Mouse (Mus musculus): Measurements from ENCODE around the gene Fam83b. TPM values are rescaled to one million over a fixed set of nuclear protein-coding genes. Genes with fewer than 3 reads are reported as not detected.

Gene Fam83b
- total and polyA plus RNA-seq, 3 experiments, result 0.08 to 0.41 (median 0.40) TPM

GRCm38 (mm10) chr9:76593841-76594240, 26.9 kb upstream of the Fam83b start:
- in situ Hi-C loops (cut with MboI; ENCODE audit: low pct_ligation_motif_present, low pct_unique_long_range_greater_than_20kb, low sequenced_read_pairs), result no loop called here
- no peak for DNase-seq (ENCODE audit: extremely low read depth)
- H3K27ac ChIP-seq (ENCODE audit: insufficient read depth, low read depth), result no peak overlapping the region
- no peaks in the 10 kb centered on the region for H3K27me3 ChIP-seq (replicated peaks)
- no peaks in the 10 kb centered on the region for H3K79me2 ChIP-seq (replicated peaks; ENCODE audit: control insufficient read depth, extremely low read depth, insufficient read depth, poor library complexity, severe bottlenecking)
- TF ChIP-seq MAFK (IDR thresholded peaks at IDR 0.05; ENCODE audit: insufficient replicate concordance, low read length) (no peak), JUN (IDR thresholded peaks at IDR 0.05; ENCODE audit: insufficient read depth, low read depth, low read length) (no peak), GABPA (IDR thresholded peaks at IDR 0.05; ENCODE audit: insufficient replicate concordance, low read depth, low read length) (no peak), ZNF384 (IDR thresholded peaks at IDR 0.05; ENCODE audit: low read depth, low read length) (no peak), TBP (conservative IDR thresholded peaks at IDR 0.05; ENCODE audit: low read depth, low read length) (no peak), MEF2A (IDR thresholded peaks at IDR 0.05; ENCODE audit: borderline replicate concordance, low read depth, low read length) (no peak), CHD2 (IDR thresholded peaks at IDR 0.05; ENCODE audit: low read length) (no peak), POLR2A (IDR thresholded peaks at IDR 0.05; ENCODE audit: low read depth, low read length) (no peak), NRF1 (IDR thresholded peaks at IDR 0.05; ENCODE audit: low read depth, low read length) (no peak), ZC3H11A (IDR thresholded peaks at IDR 0.05; ENCODE audit: low read depth, low read length) (no peak), TCF12 (IDR thresholded peaks at IDR 0.05; ENCODE audit: low read depth, low read length) (no peak)
- no peaks in the 10 kb centered on the region for H3K9me3 ChIP-seq (replicated peaks; ENCODE audit: low read length)
- H3K4me2 ChIP-seq (ENCODE audit: insufficient read depth, low read depth, poor library complexity, severe bottlenecking), result no peak overlapping the region
- H3K4me3 ChIP-seq (replicated peaks in 1 of 3; ENCODE audit: low read depth in 2 of 3, low read length in 2 of 3, poor library complexity in 1 of 3), result no peak overlapping the region
- H3K9ac ChIP-seq (ENCODE audit: insufficient read depth, low read depth), result no peak overlapping the region
- H3K4me1 ChIP-seq (ENCODE audit: control insufficient read depth in 1 of 2, insufficient read depth in 2 of 2), result no peaks in the 10 kb centered on the region
- no peaks in the 10 kb centered on the region for H3K36me3 ChIP-seq (replicated peaks in 1 of 2; ENCODE audit: control insufficient read depth in 1 of 2, insufficient read depth in 1 of 2, low read length in 1 of 2)
- dilution Hi-C loops (cut with MboI; ENCODE audit: extremely low pct_ligation_motif_present, extremely low pct_unique_long_range_greater_than_20kb, low sequenced_read_pairs), result no loop called here

GRCm38 (mm10) chr9:76583943-76584342, 17.0 kb upstream of the Fam83b start:
- no peaks in the 10 kb centered on the region for H3K79me2 ChIP-seq (replicated peaks; ENCODE audit: control insufficient read depth, extremely low read depth, insufficient read depth, poor library complexity, severe bottlenecking)
- no peak overlapping the region for H3K9ac ChIP-seq (ENCODE audit: insufficient read depth, low read depth)
- no peak for DNase-seq (ENCODE audit: extremely low read depth)
- no peak overlapping the region for H3K27ac ChIP-seq (ENCODE audit: insufficient read depth, low read depth)
- H3K27me3 ChIP-seq (replicated peaks), result no peaks in the 10 kb centered on the region
- TF ChIP-seq MXI1 (IDR thresholded peaks at IDR 0.05; ENCODE audit: low read depth, low read length), result no peak
- no peak for TF ChIP-seq ZC3H11A (IDR thresholded peaks at IDR 0.05; ENCODE audit: low read depth, low read length)
- TF ChIP-seq TBP (conservative IDR thresholded peaks at IDR 0.05; ENCODE audit: low read depth, low read length), result no peak
- no peak for TF ChIP-seq ETS1 (conservative IDR thresholded peaks at IDR 0.05; ENCODE audit: low read depth, low read length)
- no peak for TF ChIP-seq HCFC1 (IDR thresholded peaks at IDR 0.05; ENCODE audit: low read depth, low read length)
- TF ChIP-seq ELF1 (IDR thresholded peaks at IDR 0.05; ENCODE audit: low read depth, low read length), result no peak
- no peak for TF ChIP-seq MEF2A (IDR thresholded peaks at IDR 0.05; ENCODE audit: borderline replicate concordance, low read depth, low read length)
- no peak for TF ChIP-seq IRF4 (IDR thresholded peaks at IDR 0.05; ENCODE audit: low read depth, low read length)
- no peak for TF ChIP-seq CHD2 (IDR thresholded peaks at IDR 0.05; ENCODE audit: low read length)
- TF ChIP-seq ZNF384 (IDR thresholded peaks at IDR 0.05; ENCODE audit: low read depth, low read length), result no peak
- no peak for TF ChIP-seq NELFE (IDR thresholded peaks at IDR 0.05; ENCODE audit: low read depth, low read length)
- TF ChIP-seq PAX5 (IDR thresholded peaks at IDR 0.05; ENCODE audit: low read length), result no peak
- in situ Hi-C loops (cut with MboI; ENCODE audit: low pct_ligation_motif_present, low pct_unique_long_range_greater_than_20kb, low sequenced_read_pairs) (no loop called here), dilution Hi-C loops (cut with MboI; ENCODE audit: extremely low pct_ligation_motif_present, extremely low pct_unique_long_range_greater_than_20kb, low sequenced_read_pairs) (no loop called here)
- H3K36me3 ChIP-seq (replicated peaks in 1 of 2; ENCODE audit: control insufficient read depth in 1 of 2, insufficient read depth in 1 of 2, low read length in 1 of 2), result no peaks in the 10 kb centered on the region
- no peaks in the 10 kb centered on the region for H3K4me1 ChIP-seq (ENCODE audit: control insufficient read depth in 1 of 2, insufficient read depth in 2 of 2)
- no peaks in the 10 kb centered on the region for H3K9me3 ChIP-seq (replicated peaks; ENCODE audit: low read length)
- no peak overlapping the region for H3K4me3 ChIP-seq (replicated peaks in 1 of 3; ENCODE audit: low read depth in 2 of 3, low read length in 2 of 3, poor library complexity in 1 of 3)
- no peak overlapping the region for H3K4me2 ChIP-seq (ENCODE audit: insufficient read depth, low read depth, poor library complexity, severe bottlenecking)
